ENCODE assay signal across 25 mouse cellular contexts in the genomic region with DNA sequence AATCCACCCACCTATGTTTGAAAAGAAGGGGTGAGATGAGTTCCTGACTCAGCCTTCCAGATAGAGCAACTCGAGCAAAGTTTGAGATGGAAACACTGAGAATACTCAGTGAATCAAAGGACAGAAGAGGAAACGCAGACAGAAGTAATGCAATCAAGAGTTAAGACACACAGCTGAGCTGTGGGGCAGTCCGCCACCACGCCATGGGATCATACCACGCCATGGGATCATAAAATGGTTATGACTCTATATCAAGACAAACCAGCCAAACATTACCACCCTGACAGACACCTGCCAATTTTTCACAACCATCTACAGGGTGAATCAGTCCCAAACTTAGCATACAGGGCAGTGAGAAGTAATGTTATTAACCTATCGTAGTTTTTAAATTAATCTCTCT. TPM values are rescaled to one million over a fixed set of nuclear protein-coding genes. Genes with fewer than 3 reads are reported as not detected.
A peak's percentile ranks its signal among the peaks of the same experiment; 100 is the strongest.
DNase-seq lines count a peak whose midpoint lies in the region; ATAC-seq and TF ChIP-seq lines count a peak whose summit lies in the region.
"Had no signal": no experiment of that assay in that cellular context is flagged by ENCODE, and none has a peak within 500 bp of the region (broad histone marks: within the 10 kb centered on the region; RNA-seq: fewer than 3 reads in every experiment).

No protein-coding gene starts in this region.

- H3K9ac ChIP-seq in limb, embryonic 15.5 days = no peak overlapping the region
- no peak overlapping the region for H3K9ac ChIP-seq in midbrain, postnatal 0 days (replicated peaks; ENCODE audit: low read length, poor library complexity, severe bottlenecking)
- no peak overlapping the region for H3K9ac ChIP-seq in hindbrain, embryonic 16.5 days (ENCODE audit: low read depth, low read length)
- H3K9ac ChIP-seq: embryonic facial prominence, embryonic 15.5 days; hindbrain, embryonic 15.5 days; liver, postnatal 0 days; neural tube, embryonic 12.5 days had no signal

- 92% methylated on average over 6 of the region's 6 CpGs for WGBS in limb, embryonic 15.5 days
- 93% methylated on average over 6 of the region's 6 CpGs for WGBS in limb, embryonic 10.5 days
- WGBS in large intestine, adult 2 months = 37% methylated on average over 6 of the region's 6 CpGs
- over 99% methylated on average over 6 of the region's 6 CpGs for WGBS in midbrain, postnatal 0 days
- WGBS in hindbrain, embryonic 16.5 days = 93% methylated on average over 6 of the region's 6 CpGs

- no peak for TF ChIP-seq CTCF in midbrain, postnatal 0 days (IDR thresholded peaks at IDR 0.05)

- no peak for ATAC-seq in limb, embryonic 15.5 days (ENCODE audit: insufficient number of reproducible peaks, low FRiP score, low TSS enrichment, low read depth)
- no peak for ATAC-seq in midbrain, postnatal 0 days (ENCODE audit: low FRiP score)
- no peak for ATAC-seq in hindbrain, embryonic 16.5 days
- ATAC-seq: forebrain, embryonic 16.5 days; liver, postnatal 0 days had no signal

- peaks cover 10% of the 10 kb centered on the region; the same call in 1 of the 2 replicates for H3K4me1 ChIP-seq in limb, embryonic 15.5 days
- H3K4me1 ChIP-seq in limb, embryonic 10.5 days = no peaks in the 10 kb centered on the region
- H3K4me1 ChIP-seq in midbrain, postnatal 0 days (ENCODE audit: insufficient read depth, low read length) = no peaks in the 10 kb centered on the region
- no peaks in the 10 kb centered on the region for H3K4me1 ChIP-seq in hindbrain, embryonic 16.5 days (ENCODE audit: control insufficient read depth, insufficient read depth, low read depth, low read length)
- H3K4me1 ChIP-seq: hindbrain, embryonic 15.5 days; neural tube, embryonic 12.5 days had no signal

- peak; percentile 55 for DNase-seq in heart, adult 11 months
- no peak for DNase-seq in heart, adult 9 months (ENCODE audit: low spot score in 2 of 2)
- DNase-seq in limb, embryonic 10.5 days (ENCODE audit: low spot score) = no peak
- peak; percentile 53 for DNase-seq in large intestine, adult 2 months (ENCODE audit: low read depth, low spot score)
- no peak for DNase-seq in midbrain, postnatal 0 days (ENCODE audit: low spot score)
- DNase-seq: adrenal gland, postnatal 10 days; cerebellum, adult 9-10 months; gastrocnemius, postnatal 14 days; kidney, adult 11 months; liver, postnatal 0 days; lung, postnatal 14 days; midbrain, embryonic 14.5 days; retina, postnatal 1 day; thymus, adult 18-20 months; thymus, postnatal 4 days had no signal

- H3K4me3 ChIP-seq in limb, embryonic 15.5 days = no peak overlapping the region
- H3K4me3 ChIP-seq in limb, embryonic 10.5 days = no peak overlapping the region
- H3K4me3 ChIP-seq in midbrain, postnatal 0 days (ENCODE audit: low read depth, low read length) = no peak overlapping the region
- no peak overlapping the region for H3K4me3 ChIP-seq in hindbrain, embryonic 16.5 days (ENCODE audit: low read length)
- H3K4me3 ChIP-seq: embryonic facial prominence, embryonic 15.5 days; forebrain, embryonic 10.5 days; hindbrain, embryonic 15.5 days; megakaryocyte, embryonic 14.5 days; neural tube, embryonic 12.5 days had no signal

- 0 out of 2 replicates have a peak overlapping the region, but pooled peaks have one; percentile 47 for H3K27ac ChIP-seq in limb, embryonic 15.5 days
- no peak overlapping the region for H3K27ac ChIP-seq in limb, embryonic 10.5 days
- H3K27ac ChIP-seq in midbrain, postnatal 0 days (ENCODE audit: low read depth, low read length) = no peak overlapping the region
- no peak overlapping the region for H3K27ac ChIP-seq in hindbrain, embryonic 16.5 days (ENCODE audit: low read depth, low read length)
- H3K27ac ChIP-seq: forebrain, embryonic 10.5 days; hindbrain, embryonic 15.5 days; neural tube, embryonic 12.5 days had no signal

- no peaks in the 10 kb centered on the region for H3K9me3 ChIP-seq in limb, embryonic 15.5 days
- H3K9me3 ChIP-seq in limb, embryonic 10.5 days (replicated peaks) = no peaks in the 10 kb centered on the region
- no peaks in the 10 kb centered on the region for H3K9me3 ChIP-seq in midbrain, postnatal 0 days (ENCODE audit: low read length)
- H3K9me3 ChIP-seq in hindbrain, embryonic 16.5 days (ENCODE audit: control insufficient read depth, low read length) = no peaks in the 10 kb centered on the region
- H3K9me3 ChIP-seq: embryonic facial prominence, embryonic 15.5 days; forebrain, embryonic 10.5 days; hindbrain, embryonic 15.5 days; megakaryocyte, embryonic 14.5 days; neural tube, embryonic 12.5 days had no signal

- H3K36me3 ChIP-seq in limb, embryonic 15.5 days = no peaks in the 10 kb centered on the region; the same call in 1 of the 2 replicates
- peaks cover 16% of the 10 kb centered on the region; the same call in 1 of the 2 replicates for H3K36me3 ChIP-seq in limb, embryonic 10.5 days
- no peaks in the 10 kb centered on the region for H3K36me3 ChIP-seq in midbrain, postnatal 0 days (ENCODE audit: insufficient read depth, low read length)
- H3K36me3 ChIP-seq in hindbrain, embryonic 16.5 days (ENCODE audit: control insufficient read depth, insufficient read depth, low read length) = no peaks in the 10 kb centered on the region
- H3K36me3 ChIP-seq: embryonic facial prominence, embryonic 15.5 days; hindbrain, embryonic 15.5 days had no signal

- H3K27me3 ChIP-seq in limb, embryonic 15.5 days = no peaks in the 10 kb centered on the region
- no peaks in the 10 kb centered on the region for H3K27me3 ChIP-seq in limb, embryonic 10.5 days (ENCODE audit: low read depth, poor library complexity, severe bottlenecking)
- H3K27me3 ChIP-seq in midbrain, postnatal 0 days (ENCODE audit: insufficient read depth, low read length) = no peaks in the 10 kb centered on the region
- H3K27me3 ChIP-seq in hindbrain, embryonic 16.5 days (replicated peaks; ENCODE audit: control insufficient read depth, insufficient read depth, low read length) = no peaks in the 10 kb centered on the region
- H3K27me3 ChIP-seq: embryonic facial prominence, embryonic 15.5 days; hindbrain, embryonic 15.5 days; megakaryocyte, embryonic 14.5 days; neural tube, embryonic 12.5 days had no signal

- H3K4me2 ChIP-seq in limb, embryonic 15.5 days = no peak overlapping the region
- no peak overlapping the region for H3K4me2 ChIP-seq in midbrain, postnatal 0 days (ENCODE audit: low read depth, low read length, poor library complexity, severe bottlenecking)
- H3K4me2 ChIP-seq in hindbrain, embryonic 16.5 days (ENCODE audit: low read length) = no peak overlapping the region
- H3K4me2 ChIP-seq: embryonic facial prominence, embryonic 15.5 days; heart, embryonic 11.5 days; hindbrain, embryonic 15.5 days; liver, embryonic 11.5 days; neural tube, embryonic 12.5 days had no signal

RNA-seq across cellular contexts. Expression of a gene that starts 2.4 kb away (rescaled TPM):
- polyA plus RNA-seq in limb, embryonic 15.5 days (2015; fragmentation: Nextera tagmentation; extraction: Ambion mirVana) = 14.2 and 17.9 TPM in 2 replicates
- 1.5 and 1.6 TPM in 2 replicates for polyA plus RNA-seq in limb, embryonic 10.5 days (2016; fragmentation: Nextera tagmentation; extraction: Ambion mirVana)
- 1.3 and 2.0 TPM in 2 replicates for polyA plus RNA-seq in large intestine, adult 2 months (2012; rRNA removed)
- total RNA-seq in midbrain, postnatal 0 days (2014; rRNA removed) = 1.7 and 2.5 TPM in 2 replicates
- 0.99 and 1.1 TPM in 2 replicates for polyA plus RNA-seq in midbrain, postnatal 0 days (2015; fragmentation: Nextera tagmentation; extraction: Ambion mirVana)
- 0.66 and 1.1 TPM in 2 replicates for polyA plus RNA-seq in hindbrain, embryonic 16.5 days (2015; fragmentation: Nextera tagmentation; extraction: Ambion mirVana)

RNA-seq across cellular contexts. Expression of a gene that starts 57.0 kb away (rescaled TPM):
- polyA plus RNA-seq in limb, embryonic 15.5 days (2015; fragmentation: Nextera tagmentation; extraction: Ambion mirVana) = 70.8 and 71.6 TPM in 2 replicates
- polyA plus RNA-seq in limb, embryonic 10.5 days (2016; fragmentation: Nextera tagmentation; extraction: Ambion mirVana) = 62.5 and 66.3 TPM in 2 replicates
- 3.6 and 4.2 TPM in 2 replicates for polyA plus RNA-seq in large intestine, adult 2 months (2012; rRNA removed)
- 14.8 and 16.9 TPM in 2 replicates for total RNA-seq in midbrain, postnatal 0 days (2014; rRNA removed)
- polyA plus RNA-seq in midbrain, postnatal 0 days (2015; fragmentation: Nextera tagmentation; extraction: Ambion mirVana) = 41.3 and 45.6 TPM in 2 replicates
- 60.3 and 61.6 TPM in 2 replicates for polyA plus RNA-seq in hindbrain, embryonic 16.5 days (2015; fragmentation: Nextera tagmentation; extraction: Ambion mirVana)

Comparison
In these comparisons a context has a peak if more than half of its experiments do, and no peak if none do; other contexts are left out.
1. DNase-seq: peak in heart, adult 11 months (single experiment) and large intestine, adult 2 months (single experiment); none in heart, adult 9 months (0 of 2), limb, embryonic 10.5 days (single experiment) and midbrain, postnatal 0 days (single experiment).